Mouse (Mus musculus) natural killer cell, adult 2 months (primary cell): ENCODE results near the gene Msh3.

Experiments used
- DNase-seq, 2 experiments: peaks; one replicate each; pipeline ENCODE4 v3.0.0; 2022; ENCODE audit warnings: low spot score in 2 of 2

The Msh3 gene

DNA sequence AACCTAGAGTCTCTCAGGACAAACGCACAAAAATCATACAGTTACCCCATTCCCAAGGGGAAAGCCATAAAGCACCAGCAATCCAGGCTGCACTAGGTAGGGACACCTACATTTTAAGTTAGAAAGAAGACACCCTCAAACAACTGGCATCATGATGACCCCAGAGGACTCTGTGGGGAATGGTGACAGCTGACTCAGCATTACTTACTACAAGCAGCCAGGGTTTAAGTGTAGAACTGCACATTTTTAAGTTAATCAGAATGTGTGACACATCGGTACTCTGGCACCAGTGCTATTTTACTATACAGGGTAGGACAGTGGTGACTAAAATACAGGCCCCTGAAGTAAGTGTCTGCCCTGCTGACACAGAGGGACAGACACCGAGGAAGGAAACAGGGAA is 24.2 kb downstream of the Msh3 start:
- DNase-seq = no peak

DNA sequence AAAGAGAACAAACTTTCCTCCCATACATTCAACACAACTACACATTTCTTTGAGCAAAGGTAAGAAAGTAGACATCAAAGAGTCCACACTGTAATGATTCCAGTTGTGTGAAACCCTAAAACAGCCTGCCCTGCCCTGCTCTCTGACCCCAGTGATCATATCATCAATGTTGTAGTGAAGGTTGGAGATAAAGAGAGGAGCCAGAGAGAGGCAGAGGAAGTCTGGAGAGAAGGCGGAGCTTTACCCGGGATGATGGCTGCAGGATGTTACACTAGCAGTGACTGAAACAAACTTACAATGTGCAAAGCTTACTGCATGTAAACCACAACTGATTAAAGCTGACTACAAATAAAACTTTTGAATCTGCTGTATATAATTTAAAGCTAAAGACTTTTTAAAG is 26.8 kb downstream of the Msh3 start:
- DNase-seq = no peak

DNA sequence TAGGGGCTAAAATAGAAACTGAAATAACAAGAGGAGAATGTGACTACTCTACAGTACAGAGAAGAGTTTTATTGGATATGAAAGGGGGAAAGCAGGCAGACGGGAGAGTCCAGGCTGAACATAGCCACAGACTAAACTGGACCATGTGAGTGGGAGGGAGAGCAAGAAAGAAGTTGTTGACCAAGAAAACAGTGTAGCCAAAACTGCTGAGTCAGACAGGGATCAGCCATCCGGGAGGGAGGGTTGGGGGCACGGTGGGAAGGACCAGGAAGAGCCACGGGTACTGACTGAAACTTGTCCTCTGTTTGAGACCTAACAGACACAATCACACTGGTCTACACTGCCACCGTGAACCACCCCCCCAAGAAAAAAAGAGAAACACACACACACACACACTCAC is 28.8 kb downstream of the Msh3 start:
- DNase-seq = no peak

DNA sequence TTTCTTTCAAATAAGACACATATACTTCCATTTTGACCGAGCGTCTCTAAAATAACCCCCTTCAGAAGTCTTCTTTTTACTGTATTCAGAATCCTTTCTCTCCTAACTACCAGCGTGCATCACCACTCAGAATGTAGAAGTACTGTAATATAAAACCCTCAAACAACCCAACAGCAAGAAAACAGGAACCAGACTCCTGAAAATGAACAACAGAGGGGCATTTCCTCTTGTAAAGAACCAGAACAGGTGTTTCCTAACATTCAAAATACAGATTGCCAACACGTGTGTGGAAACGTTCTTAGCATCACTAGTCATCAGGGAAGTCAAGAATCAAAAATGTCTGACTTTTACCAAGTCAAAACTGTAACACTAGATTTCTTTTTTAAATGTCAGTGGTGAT is 34.0 kb downstream of the Msh3 start:
- no peak for DNase-seq

DNA sequence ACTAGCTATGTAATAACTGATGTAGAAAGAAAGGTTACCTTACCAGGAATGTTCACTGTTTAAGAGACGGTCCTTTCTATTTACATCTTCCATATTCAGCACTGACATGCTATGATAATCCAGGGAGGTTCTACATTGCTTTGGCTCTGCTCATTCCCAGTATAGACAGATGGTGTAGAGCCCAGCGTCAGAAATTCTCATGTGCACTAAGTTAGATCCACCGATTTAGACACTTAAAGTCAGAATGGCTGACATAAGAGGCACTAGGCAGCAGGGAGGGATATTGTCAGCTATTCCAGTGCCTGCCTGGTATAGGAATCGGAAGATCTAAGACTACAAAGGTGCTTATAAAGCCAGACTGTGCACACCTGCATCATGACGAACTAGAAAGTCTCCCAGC is 40.2 kb downstream of the Msh3 start:
- no peak for DNase-seq

DNA sequence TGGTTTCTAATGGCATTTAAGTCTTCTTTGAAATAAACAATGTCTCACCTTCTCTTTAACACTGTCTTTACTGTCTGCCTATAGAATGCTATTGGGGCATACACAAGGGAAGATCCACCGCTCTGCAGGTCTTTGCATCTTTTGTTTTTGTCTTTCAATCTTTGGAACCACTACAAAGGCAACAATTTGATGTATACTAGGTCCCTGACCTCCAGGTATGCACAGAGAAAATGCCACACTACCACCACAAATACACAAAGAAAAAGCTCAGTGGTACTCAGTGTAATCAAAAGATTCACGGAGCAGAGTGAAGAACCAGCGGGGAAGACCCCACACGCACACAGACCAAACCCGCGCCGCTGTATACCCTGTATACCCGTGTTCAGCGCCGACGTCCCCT is 49.1 kb downstream of the Msh3 start, which contains the start of gene Gm20379:
Gene Gm20379 (plus strand): TSS at position 301 of the 400 bp plus-strand sequence.
- no peak for DNase-seq

DNA sequence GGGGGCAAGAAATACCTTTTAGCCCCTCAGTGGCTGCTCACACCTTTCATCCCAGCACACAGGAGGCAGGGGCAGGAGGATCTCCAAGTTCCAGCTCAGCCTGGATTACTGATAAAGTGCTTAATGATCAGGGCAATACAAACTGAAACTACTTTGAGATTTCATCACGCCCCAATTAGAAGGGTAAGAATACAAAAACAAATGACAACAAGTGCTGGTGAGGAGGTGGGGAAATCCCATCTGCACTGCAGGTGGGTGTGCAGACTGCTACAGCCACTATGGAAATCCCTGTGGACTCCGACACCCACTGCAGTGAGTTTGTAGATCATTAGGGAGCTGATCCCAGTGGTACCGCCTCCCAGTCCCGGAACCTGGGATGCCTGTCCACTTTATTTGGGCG is 50.5 kb downstream of the Msh3 start:
- DNase-seq = no peak

DNA sequence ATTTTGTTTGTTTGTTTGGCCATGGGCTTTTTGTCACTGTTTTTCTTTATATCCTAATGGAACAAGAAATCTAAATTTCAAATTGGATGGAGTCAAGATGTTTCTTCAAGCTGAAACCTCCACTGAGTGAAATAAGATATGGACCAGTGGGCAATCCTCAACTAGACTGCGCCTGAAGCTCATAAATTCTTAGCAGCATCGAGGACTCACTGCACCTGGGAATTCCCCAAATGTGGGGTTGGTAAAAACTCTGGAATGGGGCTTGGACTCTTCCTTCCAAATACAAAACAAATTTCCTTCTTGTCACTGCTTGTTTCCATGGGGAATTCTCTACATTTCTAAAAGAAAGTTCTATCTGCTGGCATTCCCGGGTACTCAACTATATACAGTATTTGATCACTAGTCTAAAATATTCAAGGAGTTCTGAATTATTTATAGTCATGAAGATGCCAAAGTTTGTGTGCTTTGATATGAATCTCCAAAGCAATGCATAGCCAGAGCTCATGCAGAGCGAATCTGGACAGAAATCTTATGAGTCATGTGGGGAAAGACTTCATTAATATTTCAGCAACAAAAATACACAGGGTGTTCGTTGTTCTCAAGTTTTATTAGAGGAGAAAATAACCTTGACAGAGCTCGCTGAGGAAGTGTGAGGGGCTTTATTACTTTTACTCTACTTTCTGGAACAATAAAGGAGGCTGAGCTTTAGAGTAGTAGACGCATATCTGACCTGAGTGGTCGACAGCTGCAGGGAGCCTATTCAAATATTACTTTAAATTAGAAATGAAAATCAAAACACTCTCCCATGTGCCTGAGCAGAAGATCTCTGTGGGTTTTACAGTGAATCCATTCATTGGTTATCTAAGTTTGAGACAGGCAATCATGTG is 51.5 kb downstream of the Msh3 start:
- no peak for DNase-seq

DNA sequence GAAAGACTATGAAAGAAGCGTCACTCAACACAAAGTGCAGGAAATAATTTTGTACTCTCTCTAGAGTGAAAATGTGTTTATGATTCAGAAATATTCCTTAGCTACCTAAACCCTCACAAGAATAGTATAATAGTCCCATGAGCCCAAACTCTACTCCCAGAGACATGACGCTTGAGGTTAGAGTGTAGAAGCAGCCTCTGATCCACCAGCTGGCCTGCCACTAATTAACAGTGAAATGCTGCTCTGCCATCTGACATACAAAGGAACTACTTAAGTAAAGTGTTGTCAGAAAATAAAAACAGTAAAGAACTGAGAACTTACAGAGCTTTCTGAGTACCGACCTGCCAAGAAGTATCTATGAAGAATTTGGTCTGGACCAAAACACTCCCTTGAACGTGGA is 52.3 kb downstream of the Msh3 start:
- no peak for DNase-seq

DNA sequence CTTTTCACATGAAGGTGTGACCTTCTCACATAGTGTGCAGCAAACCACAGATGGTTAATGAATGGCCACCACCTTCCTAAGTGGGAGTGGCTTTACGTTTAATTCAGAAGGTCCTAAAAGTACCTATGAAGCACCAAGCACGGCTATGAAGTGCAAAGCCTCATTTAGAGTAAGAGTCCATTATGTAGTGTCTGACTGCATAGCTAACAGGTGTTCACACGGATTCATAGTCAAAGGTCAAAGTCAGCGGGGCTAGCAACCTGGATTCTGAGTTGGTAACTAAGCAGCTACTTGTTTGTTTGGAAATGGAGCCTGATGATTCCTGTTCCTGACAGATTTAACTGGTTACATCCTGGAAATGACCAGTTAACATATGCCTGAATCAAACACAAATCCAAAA is 53.0 kb downstream of the Msh3 start:
- no peak for DNase-seq

DNA sequence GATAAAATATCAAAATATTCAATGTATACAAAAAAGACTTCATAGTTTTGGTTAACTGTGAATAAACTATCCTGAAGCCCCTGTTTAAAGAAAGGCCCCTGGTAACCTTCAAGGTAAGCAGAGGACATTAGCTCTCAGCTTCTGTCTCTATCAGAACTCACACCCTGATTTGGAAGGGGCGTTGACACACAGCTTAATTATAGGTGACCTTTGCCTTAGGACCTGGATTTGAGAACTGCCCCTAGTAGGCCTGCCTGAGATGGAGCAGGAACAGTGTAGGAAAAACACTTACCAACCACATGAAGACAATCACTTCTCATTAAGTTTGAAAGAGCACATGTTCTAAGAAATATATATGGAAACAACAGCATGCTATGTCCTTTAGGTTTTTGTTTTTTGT is 55.3 kb downstream of the Msh3 start:
- DNase-seq = no peak

DNA sequence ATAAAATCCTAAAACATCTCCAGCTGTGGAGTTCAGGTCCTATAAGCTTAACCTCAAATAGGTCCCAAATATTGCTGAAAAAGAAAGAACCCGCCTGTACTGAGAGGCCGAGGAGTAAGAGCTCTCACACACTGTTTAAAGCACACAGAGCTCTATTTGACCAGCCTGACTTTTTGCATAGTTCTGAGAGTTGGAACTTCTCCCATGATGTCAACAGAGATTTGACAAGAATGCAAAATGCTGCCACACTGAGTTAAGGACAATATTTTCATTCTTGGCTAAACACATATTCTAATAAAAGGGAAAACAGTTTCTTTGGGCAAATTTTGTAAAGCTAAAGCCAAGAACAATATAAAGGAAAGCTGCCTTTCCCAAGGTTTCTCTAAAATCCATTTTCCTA is 57.8 kb downstream of the Msh3 start:
- no peak for DNase-seq

DNA sequence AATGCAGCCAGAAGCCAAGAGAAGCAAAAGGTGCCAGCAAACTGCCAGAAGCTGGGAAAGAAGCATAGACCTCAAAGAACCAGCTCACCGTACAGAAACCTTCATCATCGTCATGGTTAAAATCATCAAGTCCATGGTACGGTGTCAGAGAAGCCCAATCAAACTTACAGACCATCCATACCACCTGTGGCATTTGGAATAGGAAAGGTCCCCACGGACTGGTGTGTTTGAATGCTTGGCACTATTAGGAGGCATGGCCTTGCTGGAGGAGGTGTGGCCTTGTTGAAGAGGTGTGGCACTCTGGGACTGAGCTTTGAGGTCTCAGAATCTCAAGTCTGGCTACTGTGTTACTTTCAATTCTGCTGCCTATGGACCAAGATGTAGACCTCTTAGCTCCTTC is 58.3 kb downstream of the Msh3 start:
- DNase-seq = no peak

DNA sequence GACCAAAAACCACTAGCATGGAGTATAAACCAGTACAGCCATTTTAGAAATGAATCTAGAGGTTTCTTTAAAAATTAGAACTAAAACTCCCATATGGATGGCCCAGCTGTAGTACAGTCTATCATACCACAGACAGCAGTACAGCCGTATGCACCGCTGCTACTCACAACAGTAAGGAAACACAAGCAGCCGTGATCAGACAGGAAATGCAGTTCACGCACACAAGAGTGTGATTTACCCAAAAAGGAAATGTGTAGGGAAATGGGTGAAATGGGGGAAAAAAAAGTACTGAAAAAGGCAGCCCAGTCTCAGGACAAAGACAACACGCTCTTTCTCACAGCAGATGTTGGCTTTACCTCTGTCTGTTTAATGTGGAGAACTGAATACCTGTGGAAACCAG is 60.9 kb downstream of the Msh3 start:
- DNase-seq = no peak

DNA sequence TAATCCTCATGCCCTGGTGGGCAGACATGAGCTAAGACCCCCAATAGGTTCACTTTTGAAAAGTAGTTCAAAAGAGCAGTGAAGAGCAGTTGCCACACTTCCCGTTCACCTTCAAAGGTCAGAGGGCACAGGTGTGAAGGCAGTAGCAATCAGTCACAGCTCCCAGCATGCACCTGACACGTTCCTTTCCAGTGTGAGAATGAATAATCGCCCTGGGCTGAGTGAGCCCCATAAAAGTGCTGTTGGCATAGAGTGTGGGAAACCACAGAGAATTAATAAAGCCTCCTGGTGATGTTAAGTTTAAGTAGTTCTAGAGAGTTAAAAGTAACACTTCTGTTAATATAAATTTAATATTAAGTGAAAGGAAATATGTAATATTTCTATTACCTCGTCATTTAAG is 63.2 kb downstream of the Msh3 start:
- no peak for DNase-seq

DNA sequence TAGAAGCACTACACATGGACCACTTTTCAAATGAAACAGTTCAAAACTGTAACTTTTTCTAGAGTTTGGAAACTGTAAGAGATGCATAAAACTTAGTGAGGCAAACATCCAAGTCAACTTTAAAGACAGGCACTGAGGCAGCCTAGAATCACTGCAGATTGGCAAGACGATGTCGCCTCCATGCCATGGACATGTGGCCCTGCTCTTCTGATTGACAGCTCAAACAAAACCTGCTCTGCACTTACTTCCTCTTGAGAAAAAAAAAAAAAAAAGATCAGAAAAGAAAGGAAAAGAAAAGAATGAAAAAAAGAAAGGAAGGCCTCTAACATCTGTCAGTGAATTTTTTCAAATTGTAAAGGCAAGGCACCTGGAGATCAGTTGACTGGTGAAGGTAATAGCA is 77.8 kb downstream of the Msh3 start:
- no peak for DNase-seq

DNA sequence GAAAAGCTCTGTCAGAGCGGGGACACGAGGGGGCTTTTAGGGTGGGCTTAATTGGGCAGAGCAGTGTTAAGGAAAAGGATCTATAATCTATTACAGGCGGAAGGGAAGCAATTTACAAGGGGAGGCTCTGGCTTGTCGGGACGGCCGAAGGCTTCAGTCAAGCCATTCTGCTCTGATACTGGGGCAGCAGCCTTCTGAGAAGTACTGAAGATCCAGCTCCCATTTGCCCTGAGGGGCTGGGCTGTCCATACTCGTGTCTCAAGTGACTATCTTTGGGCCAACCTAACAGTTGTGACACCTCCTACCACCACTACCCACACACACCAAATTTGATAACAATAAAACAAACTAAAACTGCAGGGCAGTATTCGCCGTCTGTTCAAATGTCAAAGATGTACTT is 79.5 kb downstream of the Msh3 start:
- DNase-seq = no peak

DNA sequence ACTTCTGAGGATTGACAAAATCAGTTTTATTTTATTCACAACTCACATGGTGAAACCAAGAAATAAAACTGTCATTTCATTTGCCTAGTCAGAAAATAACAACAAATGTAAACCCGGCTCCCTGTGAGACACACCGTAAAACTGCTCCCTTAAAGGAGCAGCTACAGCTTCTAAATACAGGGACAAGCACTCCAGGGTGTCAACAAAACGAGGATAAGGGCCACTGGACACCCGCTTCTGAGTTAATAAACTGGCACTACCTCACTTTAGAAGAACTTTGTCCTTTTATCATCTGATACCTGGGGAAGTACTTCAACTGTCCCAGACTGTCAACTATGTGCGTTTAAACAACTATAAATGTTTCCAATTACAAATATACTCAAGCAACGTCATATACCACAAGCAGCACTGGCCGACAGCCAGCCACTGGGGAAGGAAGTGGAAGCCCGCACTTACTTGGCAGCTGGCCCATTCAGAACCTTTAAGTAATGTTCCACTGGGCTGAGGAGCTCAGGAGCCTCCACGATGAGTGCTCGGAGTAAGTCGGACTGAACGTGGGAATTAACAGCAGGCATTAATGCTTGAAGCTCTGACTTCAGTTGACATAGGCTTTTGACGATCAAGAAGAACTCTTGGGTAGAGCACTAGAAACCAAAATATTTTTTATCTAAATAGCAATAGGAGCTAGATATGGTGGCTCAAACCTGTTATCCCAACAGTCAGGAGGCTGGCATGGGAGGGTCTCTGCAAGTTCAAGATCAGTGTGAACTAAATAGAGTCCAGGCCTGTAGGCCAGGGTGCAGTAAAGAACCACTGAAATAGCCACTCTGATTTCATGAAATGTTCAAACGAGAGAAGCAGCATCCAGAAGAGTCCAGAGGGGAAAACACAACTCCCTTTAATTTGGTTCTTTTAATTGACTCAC is 80.3 kb downstream of the Msh3 start:
- peak; percentile 52 to 72 for DNase-seq

DNA sequence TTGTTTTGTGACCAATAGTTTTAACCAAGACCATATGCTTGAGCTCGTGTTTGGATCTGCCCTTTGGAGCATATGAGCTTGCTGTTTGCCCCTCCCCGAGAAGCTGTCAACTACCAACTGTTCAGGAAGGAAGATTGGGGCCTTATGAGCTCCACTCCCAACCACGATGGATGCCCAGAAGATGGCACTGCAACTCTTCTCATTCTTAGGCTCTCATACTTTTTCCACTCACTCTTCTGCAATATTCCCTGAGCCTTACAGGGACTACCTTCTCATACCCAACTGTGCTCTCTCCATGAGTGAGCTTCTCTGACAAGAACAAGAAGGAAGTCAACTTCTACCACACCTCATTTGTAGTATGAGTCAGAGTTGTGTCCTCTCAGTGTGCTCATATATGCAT is 87.7 kb downstream of the Msh3 start:
- no peak for DNase-seq

DNA sequence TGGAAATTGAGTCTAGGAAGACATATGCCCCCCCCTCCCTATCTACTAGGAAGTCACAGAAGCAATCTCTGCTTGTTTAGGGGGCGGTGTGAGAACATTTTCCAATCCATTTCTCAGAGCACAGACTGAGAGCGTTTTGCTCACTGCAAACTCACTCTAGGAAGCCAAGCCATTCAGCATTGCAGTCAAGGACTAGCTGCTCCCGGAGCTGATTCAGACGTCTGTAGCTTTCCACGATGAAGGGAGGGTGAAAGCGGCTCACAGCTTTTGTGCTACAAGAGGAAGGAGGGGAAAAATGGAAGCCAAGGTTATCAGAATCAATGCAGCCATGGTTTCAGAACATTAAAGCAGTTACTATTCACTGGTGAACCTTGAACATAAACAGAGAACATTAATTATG is 91.2 kb downstream of the Msh3 start:
- DNase-seq = no peak

DNA sequence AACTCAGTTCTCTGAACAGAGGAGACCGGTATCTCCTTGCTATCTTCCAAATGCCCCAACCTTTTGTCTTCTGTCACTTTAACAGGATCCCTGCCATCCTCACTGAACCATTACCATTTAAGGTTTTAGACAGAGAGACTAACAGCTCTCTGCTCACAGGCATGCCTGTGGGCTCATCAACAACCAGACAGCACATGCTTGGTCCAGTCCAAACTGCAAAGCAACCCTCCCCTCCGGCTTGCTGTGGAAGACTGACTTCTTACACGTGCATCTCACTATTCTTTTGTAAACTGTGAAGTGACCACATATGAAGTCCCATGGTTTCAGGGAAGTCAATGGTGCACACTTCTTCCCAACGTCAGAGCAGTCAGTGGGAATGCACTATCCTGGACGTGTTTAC is 93.5 kb downstream of the Msh3 start:
- DNase-seq = no peak

DNA sequence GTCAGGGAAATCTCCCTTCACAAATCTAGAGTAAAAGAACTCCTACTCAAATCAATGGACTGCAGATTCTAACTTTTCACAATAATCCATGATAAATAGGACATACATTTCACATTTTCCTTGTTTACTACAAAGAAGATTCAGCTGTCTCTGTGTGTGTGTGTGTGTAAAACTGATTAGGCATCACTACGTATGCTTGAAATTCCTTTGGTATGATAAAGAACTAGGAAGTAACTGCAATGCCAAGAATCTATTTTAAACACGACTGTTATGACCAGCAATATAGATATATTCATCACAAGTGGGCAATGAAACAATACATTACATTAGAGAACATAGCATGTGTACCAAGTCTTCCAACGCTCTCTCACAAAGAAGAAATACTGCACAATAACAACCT is 99.3 kb downstream of the Msh3 start:
- DNase-seq = no peak

DNA sequence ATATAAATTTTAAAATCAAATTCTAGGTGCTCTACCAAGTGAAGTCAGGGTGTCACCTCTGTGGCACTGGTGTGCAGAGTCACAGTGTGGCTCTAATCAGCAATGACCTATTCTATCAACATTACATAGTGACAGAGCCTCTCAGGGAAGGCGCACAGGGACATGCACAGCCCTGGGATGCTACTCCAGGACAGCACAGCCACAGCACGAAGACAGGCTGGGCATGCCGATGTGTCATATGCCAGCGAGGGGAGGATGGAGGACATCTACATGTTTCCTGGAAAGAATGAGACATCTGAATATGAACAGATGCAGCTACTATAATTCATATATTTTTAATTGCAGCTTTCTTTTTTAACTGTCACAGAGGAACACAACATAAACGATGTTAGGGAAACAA is 101.0 kb downstream of the Msh3 start:
- no peak for DNase-seq
